Mouse (Mus musculus): Measurements from ENCODE around the gene Ccl11. TPM values are rescaled to one million over a fixed set of nuclear protein-coding genes. Genes with fewer than 3 reads are reported as not detected.

Gene Ccl11
- polyA plus RNA-seq, 1 experiment from 2014 or later, result 9.7 TPM

- no peak overlapping the region for H3K4me2 ChIP-seq (replicated peaks; ENCODE audit: low read depth, low read length)
- ATAC-seq (ENCODE audit: low FRiP score, low TSS enrichment), result no peak
These were observed 35.0 kb upstream of the Ccl11 start for GRCm38 (mm10) chr11:82022504-82023056.

GRCm38 (mm10) chr11:82023769-82024168 lies 33.9 kb upstream of the Ccl11 start:
- H3K4me3 ChIP-seq (ENCODE audit: low read length), result no peak overlapping the region
- no peak overlapping the region for H3K27ac ChIP-seq (ENCODE audit: low read depth, low read length)
- no peaks in the 10 kb centered on the region for H3K27me3 ChIP-seq (ENCODE audit: control insufficient read depth, insufficient read depth, low read length)
- WGBS, result 81% methylated on average over 4 of the region's 4 CpGs
- H3K4me2 ChIP-seq (replicated peaks; ENCODE audit: low read depth, low read length), result no peak overlapping the region
- H3K4me1 ChIP-seq (ENCODE audit: control insufficient read depth, insufficient read depth, low read length), result no peaks in the 10 kb centered on the region
- H3K9ac ChIP-seq (ENCODE audit: low read depth, low read length), result no peak overlapping the region
- ATAC-seq (ENCODE audit: low FRiP score, low TSS enrichment), result no peak
- H3K9me3 ChIP-seq (ENCODE audit: control insufficient read depth, low read length), result no peaks in the 10 kb centered on the region
- no peaks in the 10 kb centered on the region for H3K36me3 ChIP-seq (ENCODE audit: control insufficient read depth, insufficient read depth, low read length)

More at GRCm38 (mm10) chr11:82022504-82023056, 35.0 kb upstream of the Ccl11 start:
- no peaks in the 10 kb centered on the region for H3K27me3 ChIP-seq (ENCODE audit: control insufficient read depth, insufficient read depth, low read length)
- no peaks in the 10 kb centered on the region for H3K9me3 ChIP-seq (ENCODE audit: control insufficient read depth, low read length)
- H3K9ac ChIP-seq (ENCODE audit: low read depth, low read length), result no peak overlapping the region
- 83% methylated on average over 6 of the region's 6 CpGs for WGBS
- H3K36me3 ChIP-seq (ENCODE audit: control insufficient read depth, insufficient read depth, low read length), result no peaks in the 10 kb centered on the region
- H3K4me3 ChIP-seq (ENCODE audit: low read length), result no peak overlapping the region
- no peak overlapping the region for H3K27ac ChIP-seq (ENCODE audit: low read depth, low read length)
- no peaks in the 10 kb centered on the region for H3K4me1 ChIP-seq (ENCODE audit: control insufficient read depth, insufficient read depth, low read length)

- 75% methylated on average over 2 of the region's 2 CpGs for WGBS
- no peak overlapping the region for H3K9ac ChIP-seq (ENCODE audit: low read depth, low read length)
- no peaks in the 10 kb centered on the region for H3K36me3 ChIP-seq (ENCODE audit: control insufficient read depth, insufficient read depth, low read length)
- H3K27me3 ChIP-seq (ENCODE audit: control insufficient read depth, insufficient read depth, low read length), result no peaks in the 10 kb centered on the region
- no peak overlapping the region for H3K27ac ChIP-seq (ENCODE audit: low read depth, low read length)
- no peak for ATAC-seq (ENCODE audit: low FRiP score, low TSS enrichment)
- H3K4me3 ChIP-seq (ENCODE audit: low read length), result no peak overlapping the region
- no peaks in the 10 kb centered on the region for H3K9me3 ChIP-seq (ENCODE audit: control insufficient read depth, low read length)
- H3K4me1 ChIP-seq (ENCODE audit: control insufficient read depth, insufficient read depth, low read length), result no peaks in the 10 kb centered on the region; the same call in 1 of the 2 replicates
- no peak overlapping the region for H3K4me2 ChIP-seq (replicated peaks; ENCODE audit: low read depth, low read length)
These were observed 27.5 kb upstream of the Ccl11 start for GRCm38 (mm10) chr11:82030171-82030570.

- Histone ChIP-seq H3K4me1 (ENCODE audit: control insufficient read depth, insufficient read depth, low read length) (no peaks in the 10 kb centered on the region; the same call in 1 of the 2 replicates), H3K9ac (ENCODE audit: low read depth, low read length) (no peak overlapping the region), H3K36me3 (ENCODE audit: control insufficient read depth, insufficient read depth, low read length) (no peaks in the 10 kb centered on the region), H3K4me3 (ENCODE audit: low read length) (no peak overlapping the region), H3K9me3 (ENCODE audit: control insufficient read depth, low read length) (no peaks in the 10 kb centered on the region), H3K27me3 (ENCODE audit: control insufficient read depth, insufficient read depth, low read length) (no peaks in the 10 kb centered on the region), H3K27ac (ENCODE audit: low read depth, low read length) (peak overlapping the region; percentile 57; the same call in 1 of the 2 replicates), H3K4me2 (replicated peaks; ENCODE audit: low read depth, low read length) (no peak overlapping the region)
- ATAC-seq (ENCODE audit: low FRiP score, low TSS enrichment), result no peak
These were observed 25.5 kb upstream of the Ccl11 start for GRCm38 (mm10) chr11:82032136-82032535.

GRCm38 (mm10) chr11:82032678-82033344 lies 24.8 kb upstream of the Ccl11 start:
- Histone ChIP-seq H3K4me3 (ENCODE audit: low read length) (no peak overlapping the region), H3K27me3 (ENCODE audit: control insufficient read depth, insufficient read depth, low read length) (no peaks in the 10 kb centered on the region), H3K9ac (ENCODE audit: low read depth, low read length) (no peak overlapping the region), H3K9me3 (ENCODE audit: control insufficient read depth, low read length) (no peaks in the 10 kb centered on the region), H3K36me3 (ENCODE audit: control insufficient read depth, insufficient read depth, low read length) (no peaks in the 10 kb centered on the region), H3K4me1 (ENCODE audit: control insufficient read depth, insufficient read depth, low read length) (no peaks in the 10 kb centered on the region; the same call in 1 of the 2 replicates), H3K4me2 (replicated peaks; ENCODE audit: low read depth, low read length) (no peak overlapping the region), H3K27ac (ENCODE audit: low read depth, low read length) (peak overlapping the region; percentile 57; the same call in 1 of the 2 replicates)
- ATAC-seq (ENCODE audit: low FRiP score, low TSS enrichment), result peak; percentile 57; the same call in 1 of the 2 replicates
- 42% methylated on average over 8 of the region's 8 CpGs for WGBS

GRCm38 (mm10) chr11:82034446-82034845 lies 23.2 kb upstream of the Ccl11 start:
- Histone ChIP-seq H3K4me2 (replicated peaks; ENCODE audit: low read depth, low read length) (no peak overlapping the region), H3K36me3 (ENCODE audit: control insufficient read depth, insufficient read depth, low read length) (no peaks in the 10 kb centered on the region), H3K9ac (ENCODE audit: low read depth, low read length) (no peak overlapping the region), H3K4me3 (ENCODE audit: low read length) (no peak overlapping the region), H3K9me3 (ENCODE audit: control insufficient read depth, low read length) (no peaks in the 10 kb centered on the region), H3K27ac (ENCODE audit: low read depth, low read length) (no peak overlapping the region), H3K4me1 (ENCODE audit: control insufficient read depth, insufficient read depth, low read length) (no peaks in the 10 kb centered on the region; the same call in 1 of the 2 replicates), H3K27me3 (ENCODE audit: control insufficient read depth, insufficient read depth, low read length) (no peaks in the 10 kb centered on the region)
- no peak for ATAC-seq (ENCODE audit: low FRiP score, low TSS enrichment)
- 87% methylated on average over 7 of the region's 7 CpGs for WGBS

GRCm38 (mm10) chr11:82035356-82035755 lies 22.3 kb upstream of the Ccl11 start, which contains the start of gene Ccl2:
Ccl2 (plus strand) TSS chr11:82035571.
- Histone ChIP-seq H3K9ac (ENCODE audit: low read depth, low read length) (no peak within 1 kb of the TSS), H3K36me3 (ENCODE audit: control insufficient read depth, insufficient read depth, low read length) (no peaks in the 10 kb centered on the region), H3K9me3 (ENCODE audit: control insufficient read depth, low read length) (no peaks in the 10 kb centered on the region), H3K27me3 (ENCODE audit: control insufficient read depth, insufficient read depth, low read length) (no peaks in the 10 kb centered on the region), H3K4me3 (ENCODE audit: low read length) (no peak within 1 kb of the TSS), H3K4me2 (replicated peaks; ENCODE audit: low read depth, low read length) (no peak within 1 kb of the TSS), H3K27ac (ENCODE audit: low read depth, low read length) (no peak within 1 kb of the TSS), H3K4me1 (ENCODE audit: control insufficient read depth, insufficient read depth, low read length) (no peaks in the 10 kb centered on the region; the same call in 1 of the 2 replicates)
- 45% methylated on average over 5 of the region's 5 CpGs for WGBS
- no peak for ATAC-seq (ENCODE audit: low FRiP score, low TSS enrichment)

GRCm38 (mm10) chr11:82035857-82036256 lies 21.8 kb upstream of the Ccl11 start:
- no peak for ATAC-seq (ENCODE audit: low FRiP score, low TSS enrichment)
- WGBS, result 93% methylated on average over 2 of the region's 2 CpGs
- no peak overlapping the region for H3K27ac ChIP-seq (ENCODE audit: low read depth, low read length)

GRCm38 (mm10) chr11:82038535-82038934 lies 19.1 kb upstream of the Ccl11 start, which contains the start of gene Gm17268:
Gm17268 (minus strand) TSS chr11:82038562.
- no peaks in the 10 kb centered on the region for H3K27me3 ChIP-seq (ENCODE audit: control insufficient read depth, insufficient read depth, low read length)
- ATAC-seq (ENCODE audit: low FRiP score, low TSS enrichment), result no peak
- no peak within 1 kb of the TSS for H3K4me2 ChIP-seq (replicated peaks; ENCODE audit: low read depth, low read length)
- no peaks in the 10 kb centered on the region for H3K4me1 ChIP-seq (ENCODE audit: control insufficient read depth, insufficient read depth, low read length)
- H3K27ac ChIP-seq (ENCODE audit: low read depth, low read length), result no peak within 1 kb of the TSS
- 18% methylated on average over 2 of the region's 2 CpGs for WGBS
- H3K4me3 ChIP-seq (ENCODE audit: low read length), result no peak within 1 kb of the TSS
- no peak within 1 kb of the TSS for H3K9ac ChIP-seq (ENCODE audit: low read depth, low read length)
- no peaks in the 10 kb centered on the region for H3K9me3 ChIP-seq (ENCODE audit: control insufficient read depth, low read length)
- no peaks in the 10 kb centered on the region for H3K36me3 ChIP-seq (ENCODE audit: control insufficient read depth, insufficient read depth, low read length)

More at GRCm38 (mm10) chr11:82035857-82036256, 21.8 kb upstream of the Ccl11 start:
- no peaks in the 10 kb centered on the region for H3K27me3 ChIP-seq (ENCODE audit: control insufficient read depth, insufficient read depth, low read length)
- no peaks in the 10 kb centered on the region for H3K9me3 ChIP-seq (ENCODE audit: control insufficient read depth, low read length)
- H3K4me1 ChIP-seq (ENCODE audit: control insufficient read depth, insufficient read depth, low read length), result no peaks in the 10 kb centered on the region; the same call in 1 of the 2 replicates
- no peak overlapping the region for H3K9ac ChIP-seq (ENCODE audit: low read depth, low read length)
- H3K4me3 ChIP-seq (ENCODE audit: low read length), result no peak overlapping the region
- no peak overlapping the region for H3K4me2 ChIP-seq (replicated peaks; ENCODE audit: low read depth, low read length)
- no peaks in the 10 kb centered on the region for H3K36me3 ChIP-seq (ENCODE audit: control insufficient read depth, insufficient read depth, low read length)

Data from kidney, embryonic 14.5 days (tissue).